Mouse (Mus musculus): ENCODE measurements around the gene Tcf20. TPM values are rescaled to one million over a fixed set of nuclear protein-coding genes. Genes with fewer than 3 reads are reported as not detected.

Gene Tcf20
- polyA plus RNA-seq, 1 experiment from 2014 or later, result 14.3 TPM

DNA sequence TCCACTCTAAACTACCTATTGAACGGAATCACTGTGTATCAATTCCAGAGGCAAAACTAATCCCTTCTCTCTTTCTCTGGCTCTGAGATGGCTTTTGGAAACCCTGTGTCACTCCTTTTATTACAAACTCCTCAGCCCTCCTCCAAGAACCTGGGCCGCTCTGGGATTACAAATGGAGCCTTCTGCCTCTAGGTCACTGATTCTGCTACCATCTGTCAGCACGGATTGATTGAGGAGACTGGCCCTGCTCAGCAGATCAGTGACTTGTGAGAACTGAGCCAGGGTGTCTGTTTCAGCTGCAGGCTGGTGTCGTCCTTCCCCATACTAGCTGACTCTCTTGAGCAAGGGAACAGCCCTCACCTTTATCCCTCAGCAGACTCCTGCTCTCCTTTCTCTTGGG, 85.2 kb downstream of the Tcf20 start:
- Histone ChIP-seq H3K4me1 (peaks cover 68% of the 10 kb centered on the region), H3K4me2 (replicated peaks) (no peak overlapping the region), H3K36me3 (no peaks in the 10 kb centered on the region), H3K9ac (no peak overlapping the region), H3K27ac (no peak overlapping the region), H3K9me3 (no peaks in the 10 kb centered on the region), H3K27me3 (no peaks in the 10 kb centered on the region), H3K4me3 (no peak overlapping the region)
- ATAC-seq (ENCODE audit: low FRiP score, low read depth), result no peak
- WGBS, result 42% methylated on average over 4 of the region's 4 CpGs

DNA sequence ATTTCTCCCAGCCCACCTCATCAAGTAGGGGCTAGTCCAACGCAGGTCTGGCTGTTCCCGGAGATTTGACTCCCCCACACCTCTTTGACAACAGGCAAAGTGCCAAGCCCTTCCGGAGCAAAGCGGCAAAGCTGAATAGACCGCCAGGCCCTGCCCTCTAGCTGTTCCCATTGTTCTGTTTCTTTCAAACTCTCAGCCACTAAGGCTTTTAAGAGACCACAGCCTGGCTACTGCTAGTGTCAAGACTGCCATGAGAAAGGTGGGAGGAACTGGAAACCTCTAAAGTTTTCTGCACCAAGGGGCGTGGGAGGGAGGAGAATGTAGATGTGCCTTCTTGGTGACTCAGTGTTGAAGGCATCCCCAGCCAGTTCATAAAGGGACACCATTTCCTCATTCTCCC, 86.4 kb downstream of the Tcf20 start:
- no peaks in the 10 kb centered on the region for H3K27me3 ChIP-seq
- no peaks in the 10 kb centered on the region for H3K36me3 ChIP-seq
- H3K4me1 ChIP-seq, result peaks cover 63% of the 10 kb centered on the region
- peak overlapping the region; percentile 31; the same call in 1 of the 2 replicates for H3K9ac ChIP-seq
- H3K9me3 ChIP-seq, result no peaks in the 10 kb centered on the region
- H3K27ac ChIP-seq, result no peak overlapping the region
- 0 out of 2 replicates have a peak overlapping the region, but pooled peaks have one; percentile 7 for H3K4me2 ChIP-seq (replicated peaks)
- ATAC-seq (ENCODE audit: low FRiP score, low read depth), result no peak
- WGBS, result 22% methylated on average over 6 of the region's 6 CpGs
- no peak overlapping the region for H3K4me3 ChIP-seq

DNA sequence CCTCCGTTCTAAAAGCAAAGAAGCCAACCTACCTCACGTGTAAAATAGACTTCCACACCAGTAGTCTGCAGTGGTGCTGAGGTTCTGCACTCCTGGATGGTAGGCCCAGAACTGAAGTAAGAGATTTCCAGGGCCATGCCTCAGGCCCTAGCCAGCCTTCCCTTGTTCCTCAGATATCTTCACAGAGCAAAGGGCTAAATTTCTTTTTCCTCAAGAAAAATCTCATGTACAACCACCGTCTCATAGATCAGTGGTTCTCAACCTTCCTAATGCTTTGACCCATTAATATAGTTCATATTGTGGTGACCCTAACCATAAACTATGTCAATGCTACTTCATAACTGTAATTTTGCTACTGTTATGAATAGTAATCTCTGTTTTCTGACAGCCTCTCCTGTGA, 87.3 kb downstream of the Tcf20 start:
- no peaks in the 10 kb centered on the region for H3K27me3 ChIP-seq
- no peak for ATAC-seq (ENCODE audit: low FRiP score, low read depth)
- H3K36me3 ChIP-seq, result no peaks in the 10 kb centered on the region
- H3K4me1 ChIP-seq, result peaks cover 56% of the 10 kb centered on the region
- WGBS, result 35% methylated on average over 3 of the region's 3 CpGs
- no peaks in the 10 kb centered on the region for H3K9me3 ChIP-seq
- peak overlapping the region; percentile 44; the same call in 1 of the 2 replicates for H3K27ac ChIP-seq
- peak overlapping the region; percentile 94 for H3K4me2 ChIP-seq (replicated peaks)
- peak overlapping the region; percentile 55 for H3K9ac ChIP-seq
- H3K4me3 ChIP-seq, result peak overlapping the region; percentile 98

DNA sequence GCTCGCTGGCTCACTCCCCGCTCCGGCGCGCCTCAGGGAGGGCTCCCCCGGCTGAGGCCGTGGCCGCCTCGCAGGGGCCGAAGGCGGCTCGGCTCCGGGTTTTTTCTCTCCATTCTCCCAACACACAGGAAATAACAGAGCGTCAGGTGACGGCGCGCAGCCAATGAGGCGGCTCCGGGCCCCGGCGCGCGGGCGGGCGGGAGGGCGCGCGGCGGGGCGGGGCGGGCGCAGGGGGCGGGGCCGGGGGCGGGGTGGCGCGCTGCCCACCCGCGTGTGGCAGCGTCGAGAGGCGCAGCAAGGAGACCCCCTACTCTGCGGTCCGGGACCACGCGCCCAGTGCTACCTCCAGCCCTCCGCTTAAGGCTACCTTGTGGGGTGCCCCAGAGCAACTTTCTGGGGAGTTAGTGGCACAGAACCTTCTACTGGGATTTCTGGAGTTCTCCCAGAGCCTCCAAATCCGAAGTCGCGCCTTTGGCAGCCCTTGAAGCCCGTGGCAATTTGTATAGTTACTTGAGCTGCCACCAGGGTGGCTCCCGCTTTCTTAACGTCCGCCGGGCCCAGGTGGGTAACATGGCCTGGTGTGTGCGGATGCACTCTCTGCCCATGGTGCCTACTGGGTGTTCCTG, 87.9 kb downstream of the Tcf20 start:
- peak; percentile 92 for ATAC-seq (ENCODE audit: low FRiP score, low read depth)
- Histone ChIP-seq H3K4me3 (peak overlapping the region; percentile 98), H3K9ac (peak overlapping the region; percentile 89), H3K9me3 (no peaks in the 10 kb centered on the region), H3K4me1 (peaks cover 54% of the 10 kb centered on the region), H3K27me3 (no peaks in the 10 kb centered on the region), H3K27ac (peak overlapping the region; percentile 94), H3K36me3 (no peaks in the 10 kb centered on the region), H3K4me2 (replicated peaks) (peak overlapping the region; percentile 94)
- under 1% methylated on average over 20 of the region's 56 CpGs for WGBS

DNA sequence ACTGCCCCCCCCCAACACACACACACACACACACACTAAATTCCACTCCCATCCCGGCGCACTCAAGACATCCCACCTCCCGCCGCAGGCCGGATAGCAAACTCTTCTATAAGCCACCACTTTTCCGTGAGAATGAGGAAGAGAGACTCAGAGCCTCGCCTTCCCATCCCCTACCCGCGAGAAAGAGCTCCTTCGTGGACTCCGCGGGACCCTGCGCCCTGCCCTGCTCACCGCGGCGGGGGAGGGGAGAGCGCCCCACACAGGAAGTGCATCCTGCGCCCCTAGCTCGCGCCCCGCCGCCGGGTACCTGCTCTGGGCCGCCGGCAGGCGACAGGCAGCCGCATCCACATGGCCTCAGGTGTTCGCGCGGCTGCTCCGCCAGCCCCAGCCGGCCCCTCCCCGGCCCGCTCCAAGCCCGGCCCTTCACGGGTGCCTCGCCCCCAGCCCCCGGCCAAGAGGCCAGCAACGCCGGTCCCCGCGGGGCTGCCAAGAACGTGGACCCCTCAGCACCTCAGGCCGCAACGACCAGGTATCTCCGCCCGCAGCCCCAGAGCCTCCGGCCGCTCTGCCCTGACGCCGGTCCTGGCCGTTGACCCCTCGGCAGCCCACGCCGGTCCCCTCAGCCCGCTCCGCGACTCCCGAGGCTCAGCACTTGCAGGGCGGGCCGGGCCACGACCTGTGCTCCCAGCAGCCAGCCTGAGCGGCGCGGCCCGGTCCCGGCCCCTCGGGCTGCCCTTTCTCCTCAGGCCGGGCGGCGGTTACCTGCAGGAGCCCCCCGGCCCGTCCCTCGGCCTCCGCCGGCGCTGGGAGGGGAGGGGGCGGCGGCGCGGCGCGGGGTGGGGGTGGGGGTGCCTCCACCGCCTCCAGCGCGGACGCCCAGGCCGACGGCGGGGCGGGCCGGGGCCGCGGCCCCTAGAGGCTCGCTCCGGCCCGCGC, 88.7 kb downstream of the Tcf20 start:
- Histone ChIP-seq H3K36me3 (no peaks in the 10 kb centered on the region), H3K4me1 (peaks cover 52% of the 10 kb centered on the region), H3K9ac (peak overlapping the region; percentile 89), H3K27me3 (no peaks in the 10 kb centered on the region), H3K4me2 (replicated peaks) (peak overlapping the region; percentile 94), H3K4me3 (peak overlapping the region; percentile 98), H3K27ac (peak overlapping the region; percentile 94), H3K9me3 (no peaks in the 10 kb centered on the region)
- ATAC-seq (ENCODE audit: low FRiP score, low read depth), result peak; percentile 70
- 1% methylated on average over 59 of the region's 98 CpGs for WGBS

DNA sequence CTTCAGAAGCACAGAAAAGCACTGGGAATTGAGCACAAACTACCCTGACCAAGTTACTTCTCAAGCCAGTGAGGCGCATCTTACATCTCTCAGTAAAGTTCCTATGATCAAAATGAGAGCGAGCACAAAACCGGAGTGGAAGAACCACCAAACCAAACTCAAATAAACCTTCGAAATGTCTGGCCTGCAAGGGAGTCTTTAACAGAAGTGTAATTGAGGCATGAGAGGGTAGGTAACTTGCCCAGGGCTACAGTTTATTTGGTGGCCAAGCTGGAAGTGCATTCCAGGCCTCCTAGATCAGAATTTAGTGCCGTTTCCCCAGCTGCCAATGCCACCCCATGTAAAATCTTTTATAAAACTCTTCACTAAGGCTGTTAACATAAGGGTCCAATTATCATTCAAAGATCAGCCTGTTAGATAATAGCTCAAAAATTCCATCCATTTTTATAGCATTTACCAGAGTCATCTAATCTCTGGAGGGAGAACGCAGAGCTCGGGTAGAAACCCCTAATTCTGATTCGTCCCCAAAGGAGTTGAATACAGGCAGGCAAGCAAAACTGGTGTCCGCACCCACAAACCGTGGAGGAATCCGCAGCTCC, 89.4 kb downstream of the Tcf20 start:
- ATAC-seq (ENCODE audit: low FRiP score, low read depth), result no peak
- Histone ChIP-seq H3K27me3 (no peaks in the 10 kb centered on the region), H3K9me3 (no peaks in the 10 kb centered on the region), H3K9ac (peak overlapping the region; percentile 89), H3K36me3 (no peaks in the 10 kb centered on the region), H3K4me2 (replicated peaks) (peak overlapping the region; percentile 94), H3K27ac (peak overlapping the region; percentile 94), H3K4me1 (peaks cover 52% of the 10 kb centered on the region), H3K4me3 (peak overlapping the region; percentile 98)
- 7% methylated on average over 11 of the region's 11 CpGs for WGBS

DNA sequence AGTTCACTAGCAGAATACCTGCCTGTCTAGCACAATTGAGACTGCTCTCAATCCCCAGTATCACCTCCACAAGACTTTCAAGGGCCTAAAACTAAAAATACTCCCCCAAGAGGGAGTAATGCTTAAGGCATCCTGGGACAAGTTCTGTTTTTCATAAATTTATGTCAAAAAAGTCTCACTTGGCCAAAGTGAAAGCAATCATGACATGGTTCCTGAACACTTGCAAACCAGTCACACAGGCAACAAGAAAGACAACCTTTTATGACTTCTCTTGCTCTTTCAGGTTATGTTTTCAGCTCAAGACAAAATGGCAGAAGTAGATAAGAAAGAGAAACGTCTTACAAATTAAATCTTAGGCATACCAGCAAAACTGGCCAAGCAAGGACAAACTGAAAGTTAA, 91.3 kb downstream of the Tcf20 start:
- H3K4me2 ChIP-seq (replicated peaks), result no peak overlapping the region
- WGBS, result 65% methylated on average over 1 of the region's 1 CpGs
- no peak for ATAC-seq (ENCODE audit: low FRiP score, low read depth)

DNA sequence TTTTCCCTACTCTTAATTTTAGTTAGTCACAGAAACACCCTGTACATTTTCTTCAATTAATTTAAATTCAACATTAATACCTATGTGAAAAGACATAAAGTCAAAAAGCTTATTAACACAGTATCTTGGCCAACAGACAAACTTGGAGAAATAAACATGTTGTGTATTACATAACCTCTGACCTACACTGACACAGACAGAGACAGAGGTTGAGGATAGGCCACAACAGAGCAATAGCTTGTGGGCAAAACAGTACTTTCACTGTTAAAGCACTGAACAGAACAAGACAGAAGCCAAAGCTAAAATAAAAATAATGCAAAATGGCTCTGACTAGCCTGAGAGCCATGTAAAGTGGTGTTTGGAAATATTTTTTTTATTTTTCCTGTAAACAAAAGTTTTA, 97.2 kb downstream of the Tcf20 start:
- Histone ChIP-seq H3K27ac (no peak overlapping the region), H3K4me2 (replicated peaks) (no peak overlapping the region), H3K36me3 (no peaks in the 10 kb centered on the region), H3K27me3 (no peaks in the 10 kb centered on the region), H3K9ac (no peak overlapping the region), H3K4me1 (no peaks in the 10 kb centered on the region; the same call in 1 of the 2 replicates), H3K4me3 (no peak overlapping the region), H3K9me3 (no peaks in the 10 kb centered on the region)
- ATAC-seq (ENCODE audit: low FRiP score, low read depth), result no peak

More for the DNA sequence above, 91.3 kb downstream of the Tcf20 start:
- Histone ChIP-seq H3K27me3 (no peaks in the 10 kb centered on the region), H3K9me3 (no peaks in the 10 kb centered on the region), H3K9ac (no peak overlapping the region), H3K4me3 (no peak overlapping the region), H3K27ac (no peak overlapping the region), H3K4me1 (peaks cover 36% of the 10 kb centered on the region), H3K36me3 (no peaks in the 10 kb centered on the region)

DNA sequence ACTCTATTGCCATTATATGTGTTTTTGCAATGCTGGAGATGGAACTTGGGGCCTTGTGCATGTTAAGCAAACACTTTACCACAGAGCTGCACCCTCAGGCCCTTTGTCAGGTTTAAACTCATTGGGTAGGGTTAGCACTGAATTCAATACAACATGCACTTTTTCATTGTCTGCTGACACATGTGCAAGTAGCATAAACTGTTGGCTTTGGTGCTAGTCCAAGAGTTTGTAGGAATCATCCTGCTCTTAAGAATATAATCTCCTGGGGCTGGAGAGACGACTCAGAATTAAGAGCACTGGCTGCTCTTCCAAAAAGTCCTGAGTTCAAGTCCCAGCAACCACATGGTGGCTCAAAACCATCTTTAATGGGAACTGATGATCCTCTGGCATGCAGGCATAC, 98.2 kb downstream of the Tcf20 start:
- WGBS, result 63% methylated on average over 1 of the region's 1 CpGs

DNA sequence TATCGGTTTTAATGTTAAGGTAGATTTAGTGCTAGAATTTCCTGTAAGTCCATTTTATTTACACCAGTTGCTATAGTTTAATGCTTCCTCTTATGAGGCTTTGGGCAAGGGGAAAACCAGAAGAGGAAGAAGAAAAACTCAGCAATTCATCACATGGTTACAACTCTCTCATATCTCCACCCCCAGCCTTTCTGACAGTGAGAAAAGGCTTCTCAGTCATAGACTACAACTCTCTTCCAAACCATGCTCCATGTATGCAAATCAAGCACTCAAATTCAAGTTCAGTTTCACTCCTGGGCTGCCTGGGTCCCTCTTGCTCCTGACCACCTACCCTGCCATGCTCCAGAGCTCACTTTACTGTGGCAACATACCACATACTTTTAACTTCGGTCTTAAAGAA, 99.2 kb downstream of the Tcf20 start:
- no peak for ATAC-seq (ENCODE audit: low FRiP score, low read depth)
- no peak overlapping the region for H3K4me3 ChIP-seq
- no peaks in the 10 kb centered on the region for H3K4me1 ChIP-seq
- no peaks in the 10 kb centered on the region for H3K9me3 ChIP-seq
- no peak overlapping the region for H3K4me2 ChIP-seq (replicated peaks)
- no peaks in the 10 kb centered on the region for H3K36me3 ChIP-seq
- H3K27ac ChIP-seq, result no peak overlapping the region
- 81% methylated on average over 2 of the region's 2 CpGs for WGBS
- H3K27me3 ChIP-seq, result no peaks in the 10 kb centered on the region
- H3K9ac ChIP-seq, result no peak overlapping the region

More for the DNA sequence above, 98.2 kb downstream of the Tcf20 start:
- H3K9ac ChIP-seq, result no peak overlapping the region
- no peaks in the 10 kb centered on the region for H3K27me3 ChIP-seq
- H3K9me3 ChIP-seq, result no peaks in the 10 kb centered on the region
- H3K4me1 ChIP-seq, result no peaks in the 10 kb centered on the region
- H3K36me3 ChIP-seq, result no peaks in the 10 kb centered on the region
- ATAC-seq (ENCODE audit: low FRiP score, low read depth), result no peak
- H3K27ac ChIP-seq, result no peak overlapping the region
- no peak overlapping the region for H3K4me2 ChIP-seq (replicated peaks)
- H3K4me3 ChIP-seq, result no peak overlapping the region

DNA sequence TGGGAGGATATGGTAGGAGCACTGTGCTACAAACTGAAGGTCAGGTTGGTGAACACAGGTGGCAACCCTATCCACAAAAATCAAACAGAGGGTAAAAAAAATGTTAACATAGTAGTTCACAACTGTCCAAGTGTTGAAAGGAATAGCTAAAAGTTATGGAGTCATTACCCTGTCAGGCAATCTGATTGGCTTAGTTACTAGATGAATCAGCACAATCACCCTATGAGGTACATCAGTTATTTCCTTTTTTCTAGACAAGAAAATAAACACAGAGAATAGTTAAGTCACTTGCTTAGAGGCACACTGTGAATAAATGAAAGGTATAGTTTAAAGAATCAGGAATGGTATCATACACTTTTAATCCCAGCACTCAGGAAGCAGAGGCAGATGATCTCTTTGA, 110.4 kb downstream of the Tcf20 start:
- no peak overlapping the region for H3K4me3 ChIP-seq
- no peaks in the 10 kb centered on the region for H3K4me1 ChIP-seq
- no peaks in the 10 kb centered on the region for H3K9me3 ChIP-seq
- H3K4me2 ChIP-seq (replicated peaks), result no peak overlapping the region
- H3K9ac ChIP-seq, result no peak overlapping the region
- no peak overlapping the region for H3K27ac ChIP-seq
- no peaks in the 10 kb centered on the region for H3K36me3 ChIP-seq
- no peaks in the 10 kb centered on the region for H3K27me3 ChIP-seq
- no peak for ATAC-seq (ENCODE audit: low FRiP score, low read depth)

DNA sequence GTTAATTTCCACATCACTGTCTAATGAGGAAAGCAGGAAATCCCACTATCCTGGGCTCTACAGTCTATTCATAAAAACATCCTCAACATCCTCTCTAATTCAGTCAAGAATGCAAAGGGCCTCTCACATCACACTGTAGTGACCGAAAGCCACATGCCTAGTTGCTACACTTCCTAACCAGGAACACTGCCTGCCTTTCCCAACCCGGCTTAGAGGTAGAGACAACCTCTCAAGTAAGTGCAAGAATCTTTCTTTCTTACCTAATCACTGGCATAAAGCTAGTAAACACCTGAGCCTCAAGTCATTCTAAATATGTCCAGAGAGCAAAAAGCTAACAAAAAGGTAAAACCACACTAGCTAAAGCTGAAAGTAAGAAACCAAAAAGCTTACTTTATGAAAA, 110.8 kb downstream of the Tcf20 start:
- no peak overlapping the region for H3K4me3 ChIP-seq
- no peaks in the 10 kb centered on the region for H3K9me3 ChIP-seq
- no peak overlapping the region for H3K9ac ChIP-seq
- no peak overlapping the region for H3K4me2 ChIP-seq (replicated peaks)
- no peak overlapping the region for H3K27ac ChIP-seq
- WGBS, result 87% methylated on average over 2 of the region's 2 CpGs
- no peaks in the 10 kb centered on the region for H3K36me3 ChIP-seq
- H3K27me3 ChIP-seq, result no peaks in the 10 kb centered on the region
- H3K4me1 ChIP-seq, result no peaks in the 10 kb centered on the region
- no peak for ATAC-seq (ENCODE audit: low FRiP score, low read depth)

Data from limb, embryonic 13.5 days (tissue).